Mouse (Mus musculus) embryonic facial prominence, embryonic 13.5 days (tissue): ENCODE data around the gene Osbpl6. TPM values are rescaled to one million over a fixed set of nuclear protein-coding genes. Genes with fewer than 3 reads are reported as not detected.

Source experiments
- ATAC-seq: fragments of 200-750 bp; cut with Nextera tagmentation; 2 replicates; pipeline ENCODE4 v1.8.0; 2017; ENCODE audit warnings: low read depth; ENCODE audit not compliant: insufficient number of reproducible peaks, insufficient read depth, low FRiP score, low TSS enrichment
- H3K27ac ChIP-seq: fragments of 300-500 bp; sonication (generic); 2 replicates; pipeline ENCODE4 v1.5.1; 2015; ENCODE audit warnings: moderate library complexity, mild to moderate bottlenecking, inconsistent platforms
- H3K27me3 ChIP-seq: fragments of 300-500 bp; sonication (generic); 2 replicates; pipeline ENCODE4 v1.6.1; 2015; ENCODE audit warnings: mild to moderate bottlenecking, inconsistent platforms
- H3K36me3 ChIP-seq: fragments of 300-500 bp; sonication (generic); 2 replicates; pipeline ENCODE4 v1.6.1; 2015; ENCODE audit warnings: mild to moderate bottlenecking, inconsistent platforms
- H3K4me1 ChIP-seq: fragments of 300-500 bp; sonication (generic); 2 replicates; pipeline ENCODE4 v1.6.1; 2015; ENCODE audit warnings: inconsistent platforms
- H3K4me2 ChIP-seq: fragments of 300-500 bp; sonication (generic); 2 replicates; pipeline ENCODE4 v1.6.1; 2015; ENCODE audit warnings: moderate library complexity, mild to moderate bottlenecking, inconsistent platforms
- H3K4me3 ChIP-seq: fragments of 300-500 bp; sonication (generic); 2 replicates; pipeline ENCODE4 v1.5.1; 2015; ENCODE audit warnings: mild to moderate bottlenecking, inconsistent platforms
- H3K9ac ChIP-seq: fragments of 300-500 bp; sonication (generic); 2 replicates; pipeline ENCODE4 v1.6.1; 2015; ENCODE audit warnings: mild to moderate bottlenecking, inconsistent platforms
- H3K9me3 ChIP-seq: fragments of 300-500 bp; sonication (generic); 2 replicates; pipeline ENCODE4 v1.6.1; 2016; ENCODE audit warnings: inconsistent platforms
- WGBS: fragments of 180-500 bp; shearing (Covaris S2); methylation state at CpG from one replicate; pipeline ENCODE4 v1.1.7; 2015; ENCODE audit warnings: mixed read lengths; 5-methylcytosine and 5-hydroxymethylcytosine counted together
- polyA plus RNA-seq: library from polyadenylated mRNA; unstranded; fragments of >200 nt; fragmentation: Nextera tagmentation; extraction: Ambion mirVana; gene quantifications from 2 replicates; pipeline ENCODE4 v1.2.1, GENCODE M21; 2015

Osbpl6 gene
- polyA plus RNA-seq, 1 experiment from 2014 or later, result 16.5 TPM

- ATAC-seq, result no peak
- no peak overlapping the region for H3K4me2 ChIP-seq
Measured at GRCm38 (mm10) chr2:76511281-76511721, 105.0 kb downstream of the Osbpl6 start.

GRCm38 (mm10) chr2:76512133-76512532 lies 105.8 kb downstream of the Osbpl6 start:
- Histone ChIP-seq H3K27me3 (no peaks in the 10 kb centered on the region), H3K36me3 (no peaks in the 10 kb centered on the region), H3K4me2 (no peak overlapping the region), H3K27ac (no peak overlapping the region), H3K4me3 (no peak overlapping the region), H3K9me3 (no peaks in the 10 kb centered on the region), H3K9ac (no peak overlapping the region), H3K4me1 (peaks cover 1% of the 10 kb centered on the region; the same call in 1 of the 2 replicates)
- 88% methylated on average over 6 of the region's 6 CpGs for WGBS
- ATAC-seq, result no peak

More at GRCm38 (mm10) chr2:76511281-76511721, 105.0 kb downstream of the Osbpl6 start:
- 82% methylated on average over 8 of the region's 8 CpGs for WGBS
- Histone ChIP-seq H3K27me3 (no peaks in the 10 kb centered on the region), H3K27ac (no peak overlapping the region), H3K9ac (no peak overlapping the region), H3K4me1 (no peaks in the 10 kb centered on the region), H3K36me3 (no peaks in the 10 kb centered on the region), H3K9me3 (no peaks in the 10 kb centered on the region), H3K4me3 (no peak overlapping the region)

- H3K27me3 ChIP-seq, result no peaks in the 10 kb centered on the region
- H3K9ac ChIP-seq, result no peak overlapping the region
- peaks cover 6% of the 10 kb centered on the region; the same call in 1 of the 2 replicates for H3K4me1 ChIP-seq
- WGBS, result 84% methylated on average over 6 of the region's 6 CpGs
- no peak overlapping the region for H3K4me3 ChIP-seq
- ATAC-seq, result no peak
- no peaks in the 10 kb centered on the region for H3K36me3 ChIP-seq
- no peak overlapping the region for H3K27ac ChIP-seq
- no peaks in the 10 kb centered on the region for H3K9me3 ChIP-seq
- no peak overlapping the region for H3K4me2 ChIP-seq
Measured at GRCm38 (mm10) chr2:76512888-76513287, 106.6 kb downstream of the Osbpl6 start.

GRCm38 (mm10) chr2:76513296-76513695 lies 107.0 kb downstream of the Osbpl6 start:
- Histone ChIP-seq H3K27me3 (no peaks in the 10 kb centered on the region), H3K4me1 (peaks cover 6% of the 10 kb centered on the region; the same call in 1 of the 2 replicates), H3K9me3 (no peaks in the 10 kb centered on the region), H3K9ac (no peak overlapping the region), H3K27ac (no peak overlapping the region), H3K36me3 (no peaks in the 10 kb centered on the region), H3K4me3 (no peak overlapping the region), H3K4me2 (no peak overlapping the region)
- no peak for ATAC-seq
- WGBS, result 70% methylated on average over 3 of the region's 3 CpGs

- no peak overlapping the region for H3K9ac ChIP-seq
- ATAC-seq, result no peak; the same call in 1 of the 2 replicates
- 84% methylated on average over 14 of the region's 14 CpGs for whole genome bisulfite sequencing
- no peak overlapping the region for H3K4me3 ChIP-seq
- H3K4me2 ChIP-seq, result no peak overlapping the region
- H3K36me3 ChIP-seq, result no peaks in the 10 kb centered on the region
- no peak overlapping the region for H3K27ac ChIP-seq
- no peaks in the 10 kb centered on the region for H3K9me3 ChIP-seq
- peaks cover 6% of the 10 kb centered on the region; the same call in 1 of the 2 replicates for H3K4me1 ChIP-seq
- H3K27me3 ChIP-seq, result no peaks in the 10 kb centered on the region
Measured at GRCm38 (mm10) chr2:76517471-76517870, 111.2 kb downstream of the Osbpl6 start.

GRCm38 (mm10) chr2:76518407-76519063 lies 112.2 kb downstream of the Osbpl6 start:
- Histone ChIP-seq H3K9me3 (no peaks in the 10 kb centered on the region), H3K4me3 (no peak overlapping the region), H3K4me1 (peaks cover 6% of the 10 kb centered on the region; the same call in 1 of the 2 replicates), H3K4me2 (no peak overlapping the region), H3K9ac (no peak overlapping the region), H3K27me3 (no peaks in the 10 kb centered on the region), H3K36me3 (no peaks in the 10 kb centered on the region), H3K27ac (no peak overlapping the region)
- ATAC-seq, result no peak
- WGBS, result 89% methylated on average over 5 of the region's 5 CpGs

GRCm38 (mm10) chr2:76521585-76521984 lies 115.3 kb downstream of the Osbpl6 start:
- 77% methylated on average over 6 of the region's 6 CpGs for WGBS
- H3K9me3 ChIP-seq, result no peaks in the 10 kb centered on the region
- peaks cover 6% of the 10 kb centered on the region; the same call in 1 of the 2 replicates for H3K4me1 ChIP-seq
- no peak overlapping the region for H3K9ac ChIP-seq
- ATAC-seq, result no peak
- no peak overlapping the region for H3K4me3 ChIP-seq
- no peak overlapping the region for H3K4me2 ChIP-seq
- no peaks in the 10 kb centered on the region for H3K36me3 ChIP-seq
- H3K27me3 ChIP-seq, result no peaks in the 10 kb centered on the region
- H3K27ac ChIP-seq, result no peak overlapping the region

GRCm38 (mm10) chr2:76524451-76524850 lies 118.1 kb downstream of the Osbpl6 start:
- H3K4me2 ChIP-seq, result no peak overlapping the region
- no peaks in the 10 kb centered on the region for H3K27me3 ChIP-seq
- H3K27ac ChIP-seq, result no peak overlapping the region
- WGBS, result 84% methylated on average over 5 of the region's 5 CpGs
- H3K4me3 ChIP-seq, result no peak overlapping the region
- no peaks in the 10 kb centered on the region for H3K4me1 ChIP-seq
- H3K9ac ChIP-seq, result no peak overlapping the region
- no peaks in the 10 kb centered on the region for H3K9me3 ChIP-seq
- ATAC-seq, result no peak
- H3K36me3 ChIP-seq, result no peaks in the 10 kb centered on the region

- no peak overlapping the region for H3K9ac ChIP-seq
- no peak overlapping the region for H3K27ac ChIP-seq
- no peak overlapping the region for H3K4me2 ChIP-seq
- H3K4me1 ChIP-seq, result no peaks in the 10 kb centered on the region
- H3K4me3 ChIP-seq, result no peak overlapping the region
- H3K36me3 ChIP-seq, result no peaks in the 10 kb centered on the region
- no peaks in the 10 kb centered on the region for H3K27me3 ChIP-seq
- 68% methylated on average over 3 of the region's 3 CpGs for WGBS
- H3K9me3 ChIP-seq, result no peaks in the 10 kb centered on the region
- ATAC-seq, result no peak
Measured at GRCm38 (mm10) chr2:76525645-76526044, 119.3 kb downstream of the Osbpl6 start.

- 0 out of 2 replicates have a peak, but pooled peaks have one; percentile 26 for ATAC-seq
- no peak overlapping the region for H3K27ac ChIP-seq
Measured at GRCm38 (mm10) chr2:76532490-76533126, 126.3 kb downstream of the Osbpl6 start.

GRCm38 (mm10) chr2:76534932-76535331 lies 128.6 kb downstream of the Osbpl6 start:
- H3K27ac ChIP-seq, result no peak overlapping the region
- no peak for ATAC-seq
- H3K27me3 ChIP-seq, result no peaks in the 10 kb centered on the region
- H3K4me1 ChIP-seq, result peaks cover 23% of the 10 kb centered on the region
- 82% methylated on average over 7 of the region's 7 CpGs for WGBS
- no peak overlapping the region for H3K4me2 ChIP-seq
- no peaks in the 10 kb centered on the region for H3K36me3 ChIP-seq
- H3K9ac ChIP-seq, result no peak overlapping the region
- no peak overlapping the region for H3K4me3 ChIP-seq
- no peaks in the 10 kb centered on the region for H3K9me3 ChIP-seq

More at GRCm38 (mm10) chr2:76532490-76533126, 126.3 kb downstream of the Osbpl6 start:
- peaks cover 17% of the 10 kb centered on the region for H3K4me1 ChIP-seq
- H3K4me3 ChIP-seq, result no peak overlapping the region
- no peak overlapping the region for H3K9ac ChIP-seq
- no peak overlapping the region for H3K4me2 ChIP-seq
- no peaks in the 10 kb centered on the region for H3K9me3 ChIP-seq
- 47% methylated on average over 14 of the region's 14 CpGs for WGBS
- no peaks in the 10 kb centered on the region for H3K36me3 ChIP-seq
- H3K27me3 ChIP-seq, result no peaks in the 10 kb centered on the region

- no peak overlapping the region for H3K4me2 ChIP-seq
- no peak overlapping the region for H3K27ac ChIP-seq
- H3K9ac ChIP-seq, result no peak overlapping the region
- ATAC-seq, result no peak
- 92% methylated on average over 9 of the region's 9 CpGs for WGBS
- H3K4me3 ChIP-seq, result no peak overlapping the region
- no peaks in the 10 kb centered on the region for H3K9me3 ChIP-seq
- H3K36me3 ChIP-seq, result no peaks in the 10 kb centered on the region
- H3K27me3 ChIP-seq, result no peaks in the 10 kb centered on the region
- peaks cover 9% of the 10 kb centered on the region; the same call in 1 of the 2 replicates for H3K4me1 ChIP-seq
Measured at GRCm38 (mm10) chr2:76541900-76542299, 135.6 kb downstream of the Osbpl6 start.
